23 mouse cellular contexts compared by ENCODE assay signal in the genomic region with DNA sequence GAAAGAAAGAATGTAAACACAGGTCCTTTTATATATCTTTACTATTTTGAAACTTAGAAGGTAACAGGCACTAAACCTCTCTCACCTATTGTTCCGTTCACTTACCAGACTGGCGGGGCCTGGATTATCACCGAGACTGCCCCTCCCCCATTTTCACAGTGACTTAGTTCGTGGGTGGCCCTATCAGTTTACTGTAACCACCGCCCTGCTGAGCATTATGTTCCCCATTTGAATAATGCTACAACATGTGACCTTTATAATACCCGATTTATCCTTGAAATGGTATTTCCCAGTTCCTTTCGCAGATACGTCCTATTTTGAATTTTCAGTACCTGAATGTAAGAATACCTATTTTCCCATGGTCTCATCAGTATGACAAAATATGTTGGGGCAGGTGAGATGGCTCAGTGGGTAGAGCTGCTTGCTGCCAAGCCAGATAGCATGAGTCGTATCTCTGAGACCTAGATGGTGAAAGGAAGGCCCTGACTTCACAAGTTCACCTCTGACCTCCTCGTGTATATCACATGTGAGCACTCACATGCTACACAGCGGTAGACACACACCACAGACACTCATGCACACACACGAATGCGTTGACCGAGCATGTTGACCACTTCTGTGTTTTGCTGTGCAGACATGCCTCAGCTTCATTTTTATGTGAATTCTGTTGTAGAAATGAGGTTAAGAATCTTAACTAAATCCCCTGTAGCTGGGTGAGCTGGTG. TPM values are rescaled to one million over a fixed set of nuclear protein-coding genes. Genes with fewer than 3 reads are reported as not detected.
DNase-seq lines count a peak whose midpoint lies in the region; TF ChIP-seq lines count a peak whose summit lies in the region.
"Had no signal": no experiment of that assay in that cellular context is flagged by ENCODE, and none has a peak within 500 bp of the region (broad histone marks: within the 10 kb centered on the region; RNA-seq: fewer than 3 reads in every experiment).

No protein-coding gene starts in this region.

- no peak for TF ChIP-seq CTCF in heart, adult 2 months (IDR thresholded peaks at IDR 0.05)

- no peaks in the 10 kb centered on the region for H3K9me3 ChIP-seq in limb, embryonic 10.5 days (replicated peaks)
- H3K9me3 ChIP-seq: embryonic facial prominence, embryonic 10.5 days; embryonic facial prominence, embryonic 12.5 days; forebrain, embryonic 10.5 days; forebrain, embryonic 12.5 days; G1E had no signal

- 90% methylated on average over 14 of the region's 14 CpGs for WGBS in heart, adult 2 months
- WGBS in limb, embryonic 10.5 days = 91% methylated on average over 14 of the region's 14 CpGs

- H3K4me1 ChIP-seq in heart, adult 2 months (ENCODE audit: control insufficient read depth, insufficient read depth, low read length) = no peaks in the 10 kb centered on the region
- H3K4me1 ChIP-seq in limb, embryonic 10.5 days = no peaks in the 10 kb centered on the region
- H3K4me1 ChIP-seq: embryonic facial prominence, embryonic 10.5 days; embryonic facial prominence, embryonic 12.5 days; forebrain, embryonic 10.5 days; forebrain, embryonic 12.5 days had no signal

- no peak overlapping the region for H3K9ac ChIP-seq in heart, adult 2 months (ENCODE audit: low read depth, low read length)
- H3K9ac ChIP-seq: embryonic facial prominence, embryonic 12.5 days; forebrain, embryonic 12.5 days had no signal

- intact Hi-C loops in heart, adult 2 months (cut with DNase I) = no loop called here

- no peak overlapping the region for H3K27ac ChIP-seq in heart, adult 2 months
- no peak overlapping the region for H3K27ac ChIP-seq in limb, embryonic 10.5 days
- H3K27ac ChIP-seq: embryonic facial prominence, embryonic 10.5 days; embryonic facial prominence, embryonic 12.5 days; forebrain, embryonic 10.5 days; forebrain, embryonic 12.5 days had no signal

- H3K79me2 ChIP-seq in heart, adult 2 months (replicated peaks; ENCODE audit: control insufficient read depth, insufficient read depth, low read length) = no peaks in the 10 kb centered on the region

- no peak for TF ChIP-seq EP300 in heart, adult 2 months (IDR thresholded peaks at IDR 0.05; ENCODE audit: insufficient read depth, low read depth, low read length)

- H3K4me3 ChIP-seq in heart, adult 2 months = no peak overlapping the region
- H3K4me3 ChIP-seq in limb, embryonic 10.5 days = no peak overlapping the region
- H3K4me3 ChIP-seq: embryonic facial prominence, embryonic 10.5 days; embryonic facial prominence, embryonic 12.5 days; erythroblast, embryonic 14.5 days; forebrain, embryonic 10.5 days; forebrain, embryonic 12.5 days had no signal

- no peak for TF ChIP-seq POLR2A in heart, adult 2 months (IDR thresholded peaks at IDR 0.05; ENCODE audit: insufficient read depth, low read depth, low read length)

- peak; percentile 65 for DNase-seq in heart, adult 11 months
- DNase-seq in heart, adult 2 months = no peak
- peak; percentile 42 for DNase-seq in ZHBTc4 (ENCODE audit: low read depth, low spot score)
- DNase-seq in limb, embryonic 10.5 days (ENCODE audit: low spot score) = peak; percentile 6
- no peak for DNase-seq in layer of hippocampus, postnatal 36 days
- no peak for DNase-seq in adrenal gland, postnatal 25 days
- DNase-seq in B cell, adult 2 months = no peak
- DNase-seq: adrenal gland, adult 8-10 months; adrenal gland, postnatal 36 days; cerebellum, adult 11-12 months; cerebellum, adult 2 months; cerebellum, adult 9-10 months; cerebellum, postnatal 10 days; cerebellum, postnatal 25 days had no signal

- H3K36me3 ChIP-seq in heart, adult 2 months (ENCODE audit: control insufficient read depth, insufficient read depth, low read length) = no peaks in the 10 kb centered on the region
- 0 out of 2 replicates have a peak, but pooled peaks cover 4% of the 10 kb centered on the region for H3K36me3 ChIP-seq in limb, embryonic 10.5 days

- H3K27me3 ChIP-seq in heart, adult 2 months (ENCODE audit: control insufficient read depth, insufficient read depth, low read length) = no peaks in the 10 kb centered on the region
- H3K27me3 ChIP-seq in limb, embryonic 10.5 days (ENCODE audit: low read depth, poor library complexity, severe bottlenecking) = no peaks in the 10 kb centered on the region
- H3K27me3 ChIP-seq: embryonic facial prominence, embryonic 12.5 days; forebrain, embryonic 12.5 days had no signal

RNA-seq across cellular contexts. Expression of gene Slc24a1, which starts 46.3 kb away (rescaled TPM):
- under 1 TPM; 0.05 to 0.10 TPM for total RNA-seq in heart, adult 2 months (2021)
- 0.02 TPM in 1 of 2 replicates, not detected in the other for polyA plus RNA-seq in heart, adult 2 months (2012; rRNA removed)
- polyA plus RNA-seq in limb, embryonic 10.5 days (2016; fragmentation: Nextera tagmentation; extraction: Ambion mirVana) = 0.06 TPM in 1 of 2 replicates, not detected in the other
- total RNA-seq in layer of hippocampus, postnatal 36 days (2021) = not detected
- total RNA-seq in adrenal gland, postnatal 25 days (2021) = not detected in 2 replicates
- total RNA-seq: adrenal gland, adult 18-20 months; adrenal gland, adult 8-10 months; adrenal gland, postnatal 36 days had no signal
- polyA plus RNA-seq: C2C12; embryonic facial prominence, embryonic 14.5 days; erythroblast, embryonic 14.5 days; G1E had no signal

RNA-seq across cellular contexts. Expression of gene Ints14, which starts 55.6 kb away (rescaled TPM):
- 10 to 100 TPM; 14.0 to 15.3 TPM for total RNA-seq in heart, adult 2 months (2021)
- 11.0 and 20.5 TPM in 2 replicates for polyA plus RNA-seq in heart, adult 2 months (2012; rRNA removed)
- polyA plus RNA-seq in limb, embryonic 10.5 days (2016; fragmentation: Nextera tagmentation; extraction: Ambion mirVana) = 74.8 and 78.4 TPM in 2 replicates
- 10 to 100 TPM; 19.7 to 20.1 TPM for total RNA-seq in layer of hippocampus, postnatal 36 days (2021)
- 29.8 and 33.7 TPM in 2 replicates for total RNA-seq in adrenal gland, postnatal 25 days (2021)

Comparison
In these comparisons a context has a peak if more than half of its experiments do, and no peak if none do; other contexts are left out.
1. DNase-seq: peak in heart, adult 11 months (single experiment), ZHBTc4 (single experiment) and limb, embryonic 10.5 days (single experiment); none in heart, adult 2 months (0 of 2), layer of hippocampus, postnatal 36 days (0 of 2), adrenal gland, postnatal 25 days (single experiment) and B cell, adult 2 months (0 of 2).